In genomic region chr3:129723311-129723710, GRCm38 (mm10) we compare ENCODE assay signal across 23 mouse cellular contexts. TPM values are rescaled to one million over a fixed set of nuclear protein-coding genes. Genes with fewer than 3 reads are reported as not detected.
"Had no signal": no experiment of that assay in that cellular context is flagged by ENCODE, and none has a peak within 500 bp of the region (broad histone marks: within the 10 kb centered on the region; RNA-seq: fewer than 3 reads in every experiment).

No protein-coding gene starts in this region.

- H3K36me3 ChIP-seq: embryonic facial prominence, embryonic 10.5 days; embryonic facial prominence, embryonic 12.5 days; embryonic facial prominence, embryonic 13.5 days; embryonic facial prominence, embryonic 15.5 days; forebrain, embryonic 10.5 days; forebrain, embryonic 12.5 days; forebrain, embryonic 15.5 days had no signal

- H3K4me3 ChIP-seq: embryonic facial prominence, embryonic 10.5 days; embryonic facial prominence, embryonic 12.5 days; embryonic facial prominence, embryonic 13.5 days; embryonic facial prominence, embryonic 15.5 days; erythroblast, embryonic 14.5 days; forebrain, embryonic 10.5 days; forebrain, embryonic 12.5 days; forebrain, embryonic 13.5 days; forebrain, embryonic 15.5 days; gastrocnemius, adult 2 months; heart, adult 2 months had no signal

- H3K9ac ChIP-seq: embryonic facial prominence, embryonic 12.5 days; embryonic facial prominence, embryonic 13.5 days; embryonic facial prominence, embryonic 15.5 days; forebrain, embryonic 12.5 days; forebrain, embryonic 13.5 days; forebrain, embryonic 15.5 days; forebrain, postnatal 0 days had no signal

- H3K27me3 ChIP-seq: embryonic facial prominence, embryonic 12.5 days; embryonic facial prominence, embryonic 13.5 days; embryonic facial prominence, embryonic 15.5 days; forebrain, embryonic 12.5 days; forebrain, embryonic 13.5 days; forebrain, embryonic 15.5 days had no signal

- DNase-seq: cerebellum, adult 8-10 months; cerebellum, adult 9-10 months; cerebellum, postnatal 10 days; cerebellum, postnatal 14 days; cerebellum, postnatal 25 days; cerebellum, postnatal 36 days; embryo, embryonic 11 days; forebrain, postnatal 0 days; gastrocnemius, adult 2 months; gastrocnemius, postnatal 10 days; gastrocnemius, postnatal 14 days; gastrocnemius, postnatal 25 days; gastrocnemius, postnatal 36 days; heart, adult 2 months had no signal

- H3K27ac ChIP-seq: embryonic facial prominence, embryonic 10.5 days; embryonic facial prominence, embryonic 12.5 days; embryonic facial prominence, embryonic 13.5 days; embryonic facial prominence, embryonic 15.5 days; forebrain, embryonic 10.5 days; forebrain, embryonic 12.5 days; forebrain, embryonic 13.5 days; forebrain, embryonic 15.5 days; gastrocnemius, adult 2 months; heart, adult 2 months had no signal

- H3K9me3 ChIP-seq: embryonic facial prominence, embryonic 10.5 days; embryonic facial prominence, embryonic 12.5 days; embryonic facial prominence, embryonic 13.5 days; embryonic facial prominence, embryonic 15.5 days; forebrain, embryonic 10.5 days; forebrain, embryonic 12.5 days; forebrain, embryonic 13.5 days; forebrain, embryonic 15.5 days had no signal

RNA-seq across cellular contexts. Expression of gene Egf, which starts 31.8 kb away (rescaled TPM):
- polyA plus RNA-seq: erythroblast, embryonic 14.5 days had no signal
